In genomic region chr11:74548781-74549382, GRCm38 (mm10) we compare ENCODE assay signal across 11 mouse cellular contexts.
DNase-seq lines count a peak whose midpoint lies in the region; ATAC-seq and TF ChIP-seq lines count a peak whose summit lies in the region.
"Had no signal": no experiment of that assay in that cellular context is flagged by ENCODE, and none has a peak within 500 bp of the region (broad histone marks: within the 10 kb centered on the region; RNA-seq: fewer than 3 reads in every experiment).

No protein-coding gene starts in this region.

- H3K79me2 ChIP-seq in C2C12 (ENCODE audit: control insufficient read depth, insufficient read depth) (no peaks in the 10 kb centered on the region), MEL (ENCODE audit: control insufficient read depth, insufficient read depth, low read length, poor library complexity) (no peaks in the 10 kb centered on the region)
- H3K79me2 ChIP-seq in heart, adult 2 months (replicated peaks; ENCODE audit: control insufficient read depth, insufficient read depth, low read length): no peaks in the 10 kb centered on the region

- no peaks in the 10 kb centered on the region for H3K36me3 ChIP-seq in hindbrain, embryonic 11.5 days (ENCODE audit: control insufficient read depth, insufficient read depth, low read length)
- H3K36me3 ChIP-seq in hindbrain, embryonic 13.5 days: no peaks in the 10 kb centered on the region
- H3K36me3 ChIP-seq in C2C12 (ENCODE audit: control insufficient read depth, insufficient read depth): no peaks in the 10 kb centered on the region
- H3K36me3 ChIP-seq in MEL (ENCODE audit: control insufficient read depth in 1 of 2, insufficient read depth in 2 of 2, low read length in 2 of 2): peaks cover 0 to 39% of the 10 kb centered on the region in 2 experiments; a peak in 2 of 4 replicates
- H3K36me3 ChIP-seq in intestine, embryonic 16.5 days (ENCODE audit: control insufficient read depth, insufficient read depth, low read length): no peaks in the 10 kb centered on the region
- no peaks in the 10 kb centered on the region for H3K36me3 ChIP-seq in heart, adult 2 months (ENCODE audit: control insufficient read depth, insufficient read depth, low read length)
- H3K36me3 ChIP-seq: limb, embryonic 12.5 days had no signal

- H3K27ac ChIP-seq in hindbrain, embryonic 11.5 days (ENCODE audit: low read depth, low read length): no peak overlapping the region
- no peak overlapping the region for H3K27ac ChIP-seq in hindbrain, embryonic 13.5 days
- no peak overlapping the region for H3K27ac ChIP-seq in MEL (ENCODE audit: control insufficient read depth, low read depth, low read length)
- H3K27ac ChIP-seq in intestine, embryonic 16.5 days (ENCODE audit: low read length): no peak overlapping the region
- no peak overlapping the region for H3K27ac ChIP-seq in heart, adult 2 months
- H3K27ac ChIP-seq: limb, embryonic 12.5 days had no signal

- no peaks in the 10 kb centered on the region for H3K9me3 ChIP-seq in hindbrain, embryonic 11.5 days (ENCODE audit: control insufficient read depth, low read length)
- H3K9me3 ChIP-seq in hindbrain, embryonic 13.5 days: no peaks in the 10 kb centered on the region
- H3K9me3 ChIP-seq in MEL (replicated peaks; ENCODE audit: insufficient read depth, low read length): no peaks in the 10 kb centered on the region
- no peaks in the 10 kb centered on the region for H3K9me3 ChIP-seq in intestine, embryonic 16.5 days (ENCODE audit: control insufficient read depth, low read length)
- H3K9me3 ChIP-seq: limb, embryonic 12.5 days had no signal

- H3K27me3 ChIP-seq in hindbrain, embryonic 11.5 days (ENCODE audit: control insufficient read depth, insufficient read depth, low read length): no peaks in the 10 kb centered on the region
- H3K27me3 ChIP-seq in hindbrain, embryonic 13.5 days: no peaks in the 10 kb centered on the region
- H3K27me3 ChIP-seq in C2C12 (ENCODE audit: control insufficient read depth, insufficient read depth, insufficient read length) (no peaks in the 10 kb centered on the region), MEL (ENCODE audit: control insufficient read depth in 1 of 2, insufficient read depth in 2 of 2, low read length in 2 of 2) (no peaks in the 10 kb centered on the region)
- no peaks in the 10 kb centered on the region for H3K27me3 ChIP-seq in intestine, embryonic 16.5 days (replicated peaks; ENCODE audit: control insufficient read depth, insufficient read depth, low read length)
- no peaks in the 10 kb centered on the region for H3K27me3 ChIP-seq in heart, adult 2 months (ENCODE audit: control insufficient read depth, insufficient read depth, low read length)

- intact Hi-C loops in heart, adult 2 months (cut with DNase I): loop anchor here (5.0 kb wide), 1 partner anchor 147 kb away; no protein-coding TSS in a partner anchor

- peak; percentile 59 for ATAC-seq in hindbrain, embryonic 11.5 days (ENCODE audit: low FRiP score)
- no peak for ATAC-seq in hindbrain, embryonic 13.5 days (ENCODE audit: low FRiP score)
- ATAC-seq in intestine, embryonic 16.5 days: no peak
- ATAC-seq: intestine, postnatal 0 days had no signal

- H3K4me3 ChIP-seq in hindbrain, embryonic 11.5 days (ENCODE audit: low read depth, low read length): no peak overlapping the region
- no peak overlapping the region for H3K4me3 ChIP-seq in hindbrain, embryonic 13.5 days
- no peak overlapping the region for H3K4me3 ChIP-seq in C2C12 (ENCODE audit: insufficient read depth, poor library complexity, severe bottlenecking)
- H3K4me3 ChIP-seq in MEL (ENCODE audit: control insufficient read depth in 1 of 2, insufficient read depth in 1 of 2, low read depth in 2 of 2, low read length in 2 of 2): no peak overlapping the region
- H3K4me3 ChIP-seq in intestine, embryonic 16.5 days (ENCODE audit: low read length): no peak overlapping the region
- no peak overlapping the region for H3K4me3 ChIP-seq in heart, adult 2 months
- H3K4me3 ChIP-seq: limb, embryonic 12.5 days had no signal

- no peak overlapping the region for H3K4me2 ChIP-seq in hindbrain, embryonic 11.5 days (replicated peaks; ENCODE audit: low read depth, low read length)
- H3K4me2 ChIP-seq in hindbrain, embryonic 13.5 days: no peak overlapping the region
- H3K4me2 ChIP-seq in intestine, embryonic 16.5 days (ENCODE audit: low read depth, low read length): no peak overlapping the region
- H3K4me2 ChIP-seq: limb, embryonic 12.5 days had no signal

- 15% methylated on average over 7 of the region's 7 CpGs for WGBS in hindbrain, embryonic 11.5 days
- 8% methylated on average over 7 of the region's 7 CpGs for WGBS in hindbrain, embryonic 13.5 days
- 24% methylated on average over 7 of the region's 7 CpGs for WGBS in intestine, embryonic 16.5 days
- 52% methylated on average over 7 of the region's 7 CpGs for WGBS in heart, adult 2 months

- H3ac ChIP-seq in C2C12 (ENCODE audit: control insufficient read depth, insufficient read length, low read depth): no peak overlapping the region

- TF ChIP-seq RAD21 in MEL (IDR thresholded peaks at IDR 0.05; ENCODE audit: low read depth, low read length): no peak

- H3K4me1 ChIP-seq in hindbrain, embryonic 11.5 days (replicated peaks; ENCODE audit: control insufficient read depth, insufficient read depth, low read length): peaks cover 6% of the 10 kb centered on the region; the same call in 1 of the 2 replicates
- peaks cover 22% of the 10 kb centered on the region for H3K4me1 ChIP-seq in hindbrain, embryonic 13.5 days (replicated peaks)
- peaks cover 24 to 43% of the 10 kb centered on the region in 2 experiments for H3K4me1 ChIP-seq in MEL (ENCODE audit: control insufficient read depth in 1 of 2, insufficient read depth in 2 of 2, low read length in 2 of 2)
- peaks cover 6% of the 10 kb centered on the region for H3K4me1 ChIP-seq in intestine, embryonic 16.5 days (ENCODE audit: control insufficient read depth, insufficient read depth, low read length)
- peaks cover 6% of the 10 kb centered on the region for H3K4me1 ChIP-seq in heart, adult 2 months (ENCODE audit: control insufficient read depth, insufficient read depth, low read length)

- no peak for TF ChIP-seq POLR2A in MEL (IDR thresholded peaks at IDR 0.05; ENCODE audit: control insufficient read depth in 1 of 2, insufficient read depth in 1 of 2, low read depth in 1 of 2, low read length in 2 of 2, poor library complexity in 1 of 2)
- TF ChIP-seq POLR2A in heart, adult 2 months (IDR thresholded peaks at IDR 0.05; ENCODE audit: insufficient read depth, low read depth, low read length): no peak

- peak; percentile 49 for DNase-seq in hindbrain, embryonic 11.5 days (ENCODE audit: low spot score)
- no peak for DNase-seq in MEL (ENCODE audit: low read depth, low spot score)
- peak; percentile 46 for DNase-seq in kidney, postnatal 14 days
- no peak for DNase-seq in heart, adult 2 months
- DNase-seq in heart, adult 18-20 months: no peak
- DNase-seq: cerebellum, adult 18-20 months had no signal

- TF ChIP-seq CTCF in C2C12 (IDR thresholded peaks at IDR 0.05; ENCODE audit: control insufficient read depth, insufficient read depth, insufficient read length): no peak
- no peak for TF ChIP-seq CTCF in MEL (IDR thresholded peaks at IDR 0.05 in 2 of 3, conservative IDR thresholded peaks at IDR 0.05 in 1 of 3; ENCODE audit: control insufficient read depth in 1 of 3, insufficient read depth in 1 of 3, low read depth in 2 of 3, low read length in 3 of 3, poor library complexity in 1 of 3, severe bottlenecking in 1 of 3)
- TF ChIP-seq CTCF in heart, adult 2 months (IDR thresholded peaks at IDR 0.05): no peak

- H3K79me3 ChIP-seq in C2C12 (ENCODE audit: low read depth): no peaks in the 10 kb centered on the region

- no peak overlapping the region for H3K9ac ChIP-seq in hindbrain, embryonic 11.5 days (ENCODE audit: low read depth, low read length)
- H3K9ac ChIP-seq in hindbrain, embryonic 13.5 days: no peak overlapping the region
- no peak overlapping the region for H3K9ac ChIP-seq in MEL (ENCODE audit: control insufficient read depth, low read depth, low read length, poor library complexity, severe bottlenecking)
- no peak overlapping the region for H3K9ac ChIP-seq in intestine, embryonic 16.5 days (ENCODE audit: low read depth, low read length)
- H3K9ac ChIP-seq in heart, adult 2 months (ENCODE audit: low read depth, low read length): no peak overlapping the region
- H3K9ac ChIP-seq: limb, embryonic 12.5 days had no signal

- TF ChIP-seq EP300 in MEL (IDR thresholded peaks at IDR 0.05; ENCODE audit: low read depth in 1 of 2, low read length in 2 of 2): 0 out of 4 replicates have a peak, but pooled peaks have one; percentile 11 to 17
- TF ChIP-seq EP300 in heart, adult 2 months (IDR thresholded peaks at IDR 0.05; ENCODE audit: insufficient read depth, low read depth, low read length): no peak

TF ChIP-seq in C2C12, 6 proteins besides CTCF, POLR2A, EP300 and RAD21:
- peak; percentile 72 for TF ChIP-seq USF1 (IDR thresholded peaks at IDR 0.05; ENCODE audit: low read depth)
- no peak for TF ChIP-seq MAX (IDR thresholded peaks at IDR 0.05)
TF ChIP-seq in C2C12: peak in this region for 1.

TF ChIP-seq in MEL, 35 proteins besides CTCF, POLR2A, EP300 and RAD21:
- TF ChIP-seq TCF12 (IDR thresholded peaks at IDR 0.05; ENCODE audit: low read depth, low read length): no peak
- TF ChIP-seq JUND (IDR thresholded peaks at IDR 0.05; ENCODE audit: low read depth, low read length): no peak
- TF ChIP-seq ETS1 (IDR thresholded peaks at IDR 0.05; ENCODE audit: low read depth, low read length): no peak
- TF ChIP-seq SIN3A (IDR thresholded peaks at IDR 0.05; ENCODE audit: low read length): 0 out of 2 replicates have a peak, but pooled peaks have one; percentile 16
- TF ChIP-seq NELFE (IDR thresholded peaks at IDR 0.05; ENCODE audit: low read depth, low read length): no peak

Comparison
In these comparisons a context has a peak if more than half of its experiments do, and no peak if none do; other contexts are left out.
1. DNase-seq: peak in hindbrain, embryonic 11.5 days (single experiment) and kidney, postnatal 14 days (single experiment); none in MEL (single experiment), heart, adult 2 months (0 of 2) and heart, adult 18-20 months (0 of 2).